Mouse (Mus musculus) megakaryocyte progenitor cell, adult 5-6 weeks (primary cell): ENCODE results near the gene Gfod2. TPM values are rescaled to one million over a fixed set of nuclear protein-coding genes. Genes with fewer than 3 reads are reported as not detected.

Source experiments
- ATAC-seq: replicated peaks from 2 replicates; pipeline ENCODE4 v1.8.0; 2016; ENCODE audit warnings: mild to moderate bottlenecking, moderate TSS enrichment, inconsistent platforms; ENCODE audit not compliant: poor library complexity
- total RNA-seq, 2 experiments: library from RNA; stranded (forward) in 1 of 2; stranded (reverse) in 1 of 2; fragments of 157-497, 149-512 nt in 1 of 2; fragments of 200-1000 nt in 1 of 2; gene quantifications; 2 replicates each; pipeline versions ENCODE4 v1.2.3 to v1.2.4; 2015 to 2017

The Gfod2 gene
- total RNA-seq, 2 experiments from 2014 or later = 0.74 to 1.4 TPM

GRCm38 (mm10) chr8:105685796-105686308 lies 72.6 kb downstream of the Gfod2 start, which contains the start of gene Carmil2:
Carmil2 (plus strand) TSS chr8:105686274.
- ATAC-seq = peak; percentile 88

- ATAC-seq = no peak
Observed at GRCm38 (mm10) chr8:105685325-105685724, 73.1 kb downstream of the Gfod2 start.

GRCm38 (mm10) chr8:105677891-105678290 lies 80.6 kb downstream of the Gfod2 start:
- no peak for ATAC-seq

Other genes with a start within 250 kb of the Gfod2 start
- gene Hsd11b2, start 239.9 kb downstream of the Gfod2 start, total RNA-seq (2015) = 0.10 and 0.12 TPM in 2 replicates
- not detected in 2 replicates for gene Hsd11b2, start 239.9 kb downstream of the Gfod2 start, total RNA-seq (2017)
- gene Atp6v0d1, start 192.6 kb downstream of the Gfod2 start, total RNA-seq (2015) = 137 and 142 TPM in 2 replicates
- 50.5 and 56.6 TPM in 2 replicates for gene Atp6v0d1, start 192.6 kb downstream of the Gfod2 start, total RNA-seq (2017)
- 46.9 and 53.0 TPM in 2 replicates for gene Ripor1, start 153.4 kb downstream of the Gfod2 start, total RNA-seq (2015)
- gene Ripor1, start 153.4 kb downstream of the Gfod2 start, total RNA-seq (2017) = 6.4 and 6.6 TPM in 2 replicates
- gene Ctcf, start 122.1 kb downstream of the Gfod2 start, total RNA-seq (2015) = 95.7 and 103 TPM in 2 replicates
- 88.1 and 104 TPM in 2 replicates for gene Ctcf, start 122.1 kb downstream of the Gfod2 start, total RNA-seq (2017)
- gene Agrp, start 121.3 kb downstream of the Gfod2 start, total RNA-seq (2015) = not detected in 2 replicates
- not detected in 2 replicates for gene Agrp, start 121.3 kb downstream of the Gfod2 start, total RNA-seq (2017)
- 2.2 and 3.4 TPM in 2 replicates for gene Carmil2, start 72.4 kb downstream of the Gfod2 start, total RNA-seq (2015)
- 2.0 and 2.2 TPM in 2 replicates for gene Carmil2, start 72.4 kb downstream of the Gfod2 start, total RNA-seq (2017)
- 40.1 and 56.7 TPM in 2 replicates for gene Acd, start 57.6 kb downstream of the Gfod2 start, total RNA-seq (2015)
- gene Acd, start 57.6 kb downstream of the Gfod2 start, total RNA-seq (2017) = 21.4 and 28.1 TPM in 2 replicates
- 5.8 and 7.1 TPM in 2 replicates for gene Pard6a, start 57.5 kb downstream of the Gfod2 start, total RNA-seq (2015)
- 16.2 and 23.9 TPM in 2 replicates for gene Pard6a, start 57.5 kb downstream of the Gfod2 start, total RNA-seq (2017)
- gene 4933405L10Rik, start 51.0 kb downstream of the Gfod2 start, total RNA-seq (2015) = not detected in 2 replicates
- not detected in 2 replicates for gene 4933405L10Rik, start 51.0 kb downstream of the Gfod2 start, total RNA-seq (2017)
- gene Enkd1, start 50.5 kb downstream of the Gfod2 start, total RNA-seq (2015) = 12.7 and 13.0 TPM in 2 replicates
- 10.4 and 13.9 TPM in 2 replicates for gene Enkd1, start 50.5 kb downstream of the Gfod2 start, total RNA-seq (2017)
- 12.6 and 13.2 TPM in 2 replicates for gene Ranbp10, start 68.7 kb upstream of the Gfod2 start, total RNA-seq (2015)
- gene Ranbp10, start 68.7 kb upstream of the Gfod2 start, total RNA-seq (2017) = 7.7 and 9.2 TPM in 2 replicates
- gene Tsnaxip1, start 69.1 kb upstream of the Gfod2 start, total RNA-seq (2015) = not detected in 2 replicates
- gene Tsnaxip1, start 69.1 kb upstream of the Gfod2 start, total RNA-seq (2017) = not detected in 2 replicates
- gene Cenpt, start 94.6 kb upstream of the Gfod2 start, total RNA-seq (2015) = 18.3 and 21.2 TPM in 2 replicates
- gene Cenpt, start 94.6 kb upstream of the Gfod2 start, total RNA-seq (2017) = 14.4 and 20.1 TPM in 2 replicates
- 30.9 and 32.4 TPM in 2 replicates for gene Thap11, start 96.5 kb upstream of the Gfod2 start, total RNA-seq (2015)
- gene Thap11, start 96.5 kb upstream of the Gfod2 start, total RNA-seq (2017) = 25.1 and 28.5 TPM in 2 replicates
- 261 and 316 TPM in 2 replicates for gene Nutf2, start 101.9 kb upstream of the Gfod2 start, total RNA-seq (2015)
- gene Nutf2, start 101.9 kb upstream of the Gfod2 start, total RNA-seq (2017) = 26.3 and 49.1 TPM in 2 replicates
- 13.2 and 17.1 TPM in 2 replicates for gene Edc4, start 122.2 kb upstream of the Gfod2 start, total RNA-seq (2015)
- 27.6 and 33.2 TPM in 2 replicates for gene Edc4, start 122.2 kb upstream of the Gfod2 start, total RNA-seq (2017)
- gene Nrn1l, start 134.9 kb upstream of the Gfod2 start, total RNA-seq (2015) = 0.57 TPM in 1 of 2 replicates, not detected in the other
- gene Nrn1l, start 134.9 kb upstream of the Gfod2 start, total RNA-seq (2017) = not detected in 2 replicates
- 13.4 and 14.8 TPM in 2 replicates for gene Pskh1, start 141.8 kb upstream of the Gfod2 start, total RNA-seq (2015)
- 19.9 and 20.2 TPM in 2 replicates for gene Pskh1, start 141.8 kb upstream of the Gfod2 start, total RNA-seq (2017)
- gene Ctrl, start 175.2 kb upstream of the Gfod2 start, total RNA-seq (2015) = 0.22 and 3.2 TPM in 2 replicates
- 2.2 TPM in 1 of 2 replicates, not detected in the other for gene Ctrl, start 175.2 kb upstream of the Gfod2 start, total RNA-seq (2017)
- 127 and 155 TPM in 2 replicates for gene Psmb10, start 179.8 kb upstream of the Gfod2 start, total RNA-seq (2015)
- 58.8 and 66.5 TPM in 2 replicates for gene Psmb10, start 179.8 kb upstream of the Gfod2 start, total RNA-seq (2017)
- 0.83 TPM in 1 of 2 replicates, not detected in the other for gene Lcat, start 184.7 kb upstream of the Gfod2 start, total RNA-seq (2015)
- 0.12 TPM in 1 of 2 replicates, not detected in the other for gene Lcat, start 184.7 kb upstream of the Gfod2 start, total RNA-seq (2017)
- gene Slc12a4, start 207.4 kb upstream of the Gfod2 start, total RNA-seq (2015) = 2.0 and 3.5 TPM in 2 replicates
- gene Slc12a4, start 207.4 kb upstream of the Gfod2 start, total RNA-seq (2017) = 7.7 and 8.4 TPM in 2 replicates
- not detected in 2 replicates for gene Dpep3, start 220.8 kb upstream of the Gfod2 start, total RNA-seq (2015)
- gene Dpep3, start 220.8 kb upstream of the Gfod2 start, total RNA-seq (2017) = not detected in 2 replicates
- 7.9 and 12.0 TPM in 2 replicates for gene Dus2, start 232.7 kb upstream of the Gfod2 start, total RNA-seq (2015)
- 10.8 and 20.3 TPM in 2 replicates for gene Dus2, start 232.7 kb upstream of the Gfod2 start, total RNA-seq (2017)
- not detected in 2 replicates for gene Dpep2nb, start 247.3 kb upstream of the Gfod2 start, total RNA-seq (2015)
- not detected in 2 replicates for gene Dpep2nb, start 247.3 kb upstream of the Gfod2 start, total RNA-seq (2017)